Mouse (Mus musculus) limb, embryonic 14.5 days (tissue): Measurements from ENCODE around the gene Tnip1. TPM values are rescaled to one million over a fixed set of nuclear protein-coding genes. Genes with fewer than 3 reads are reported as not detected.
A peak's percentile ranks its signal among the peaks of the same experiment; 100 is the strongest.

Source experiments
- ATAC-seq: fragments of 200-750 bp; cut with Nextera tagmentation; 2 replicates; pipeline ENCODE4 v1.8.0; 2017; ENCODE audit warnings: low read depth, moderate number of reproducible peaks, moderate TSS enrichment; ENCODE audit not compliant: low FRiP score
- DNase-seq: peaks from one replicate; pipeline ENCODE4 v3.0.0-alpha.2; 2015; ENCODE audit warnings: low spot score
- H3K27ac ChIP-seq: fragments of 300-500 bp; sonication (generic); replicated peaks from 2 replicates; pipeline ENCODE4 v1.5.1; 2014; ENCODE audit warnings: low read depth, mild to moderate bottlenecking, low read length, moderate library complexity, mixed read lengths
- H3K27me3 ChIP-seq: fragments of 300-500 bp; sonication (generic); 2 replicates; pipeline ENCODE4 v1.6.1; 2014; ENCODE audit warnings: low read length, mixed read lengths; ENCODE audit not compliant: control insufficient read depth, insufficient read depth
- H3K36me3 ChIP-seq: fragments of 300-500 bp; sonication (generic); 2 replicates; pipeline ENCODE4 v1.6.1; 2014; ENCODE audit warnings: mild to moderate bottlenecking, low read length, moderate library complexity, mixed read lengths; ENCODE audit not compliant: control insufficient read depth, insufficient read depth
- H3K4me1 ChIP-seq: fragments of 300-500 bp; sonication (generic); 2 replicates; pipeline ENCODE4 v1.6.1; 2014; ENCODE audit warnings: antibody characterized with exemption, low read length, mixed read lengths; ENCODE audit not compliant: control insufficient read depth, insufficient read depth
- H3K4me2 ChIP-seq: fragments of 300-500 bp; sonication (generic); replicated peaks from 2 replicates; pipeline ENCODE4 v1.6.1; 2014; ENCODE audit warnings: low read depth, mild to moderate bottlenecking, low read length, moderate library complexity; ENCODE audit not compliant: severe bottlenecking
- H3K4me3 ChIP-seq: fragments of 300-500 bp; sonication (generic); replicated peaks from 2 replicates; pipeline ENCODE4 v1.5.1; 2014; ENCODE audit warnings: low read length
- H3K9ac ChIP-seq: fragments of 300-500 bp; sonication (generic); 2 replicates; pipeline ENCODE4 v1.6.1; 2014; ENCODE audit warnings: mild to moderate bottlenecking, low read depth, low read length, moderate library complexity; ENCODE audit not compliant: severe bottlenecking
- H3K9me3 ChIP-seq: fragments of 300-500 bp; sonication (generic); 2 replicates; pipeline ENCODE4 v1.6.1; 2016; ENCODE audit warnings: low read length; ENCODE audit not compliant: control insufficient read depth
- POLR2A ChIP-seq: fragments of 200-500 bp; IDR thresholded peaks from 2 replicates; pipeline ENCODE4 v1.8.0; 2012; ENCODE audit warnings: inconsistent platforms, mild to moderate bottlenecking, moderate library complexity, borderline replicate concordance; ENCODE audit not compliant: insufficient read depth, insufficient read length; ENCODE audit errors: extremely low read depth
- WGBS: fragments of 180-500 bp; shearing (Covaris S2); extraction: QIAGEN DNeasy Blood & Tissue Kit; methylation state at CpG from one replicate; pipeline ENCODE4 v1.1.7; 2014; 5-methylcytosine and 5-hydroxymethylcytosine counted together
- polyA plus RNA-seq, 2 experiments: library from polyadenylated mRNA; depleted of rRNA in 1 of 2; stranded (reverse) in 1 of 2; unstranded in 1 of 2; fragments of >200 nt; fragmentation: Nextera tagmentation in 1 of 2; extraction: Ambion mirVana in 1 of 2; gene quantifications; 2 replicates each; pipeline versions ENCODE4 v1.2.1 to v1.2.3; 2012 to 2014

The Tnip1 gene
- polyA plus RNA-seq, 2 experiments = 20.0 to 21.6 TPM

GRCm38 (mm10) chr11:54905931-54906330 is 56.8 kb downstream of the Tnip1 start:
- Histone ChIP-seq H3K4me2 (no peak overlapping the region), H3K27ac (no peak overlapping the region), H3K36me3 (peaks cover 20% of the 10 kb centered on the region), H3K4me3 (no peak overlapping the region), H3K27me3 (no peaks in the 10 kb centered on the region), H3K9me3 (no peaks in the 10 kb centered on the region), H3K9ac (no peak overlapping the region), H3K4me1 (peaks cover 8% of the 10 kb centered on the region; the same call in 1 of the 2 replicates)
- TF ChIP-seq POLR2A = no peak
- DNase-seq (no peak), ATAC-seq (0 out of 2 replicates have a peak, but pooled peaks have one; percentile 17)
- WGBS = 65% methylated on average over 4 of the region's 4 CpGs

- no peak overlapping the region for H3K4me3 ChIP-seq
- no peak for TF ChIP-seq POLR2A
- no peak for ATAC-seq
- H3K9me3 ChIP-seq = no peaks in the 10 kb centered on the region
- H3K27me3 ChIP-seq = no peaks in the 10 kb centered on the region
- peaks cover 12% of the 10 kb centered on the region for H3K36me3 ChIP-seq
- peaks cover 8% of the 10 kb centered on the region; the same call in 1 of the 2 replicates for H3K4me1 ChIP-seq
- H3K27ac ChIP-seq = no peak overlapping the region
- DNase-seq = no peak
- H3K4me2 ChIP-seq = no peak overlapping the region
- 91% methylated on average over 3 of the region's 3 CpGs for WGBS
- H3K9ac ChIP-seq = no peak overlapping the region
Measured at GRCm38 (mm10) chr11:54905086-54905485, 57.6 kb downstream of the Tnip1 start.

- Histone ChIP-seq H3K27me3 (no peaks in the 10 kb centered on the region), H3K36me3 (peaks cover 3% of the 10 kb centered on the region; the same call in 1 of the 2 replicates), H3K4me3 (no peak overlapping the region), H3K9ac (no peak overlapping the region), H3K4me1 (peaks cover 8% of the 10 kb centered on the region; the same call in 1 of the 2 replicates), H3K4me2 (no peak overlapping the region), H3K9me3 (no peaks in the 10 kb centered on the region), H3K27ac (no peak overlapping the region)
- no peak for TF ChIP-seq POLR2A
- WGBS = 48% methylated on average over 4 of the region's 4 CpGs
- no peak for ATAC-seq
- no peak for DNase-seq
Measured at GRCm38 (mm10) chr11:54903940-54904706, 58.6 kb downstream of the Tnip1 start.

- H3K9me3 ChIP-seq = no peaks in the 10 kb centered on the region
- no peak overlapping the region for H3K27ac ChIP-seq
- peak overlapping the region; percentile 52 for H3K9ac ChIP-seq
- H3K4me1 ChIP-seq = peaks cover 8% of the 10 kb centered on the region; the same call in 1 of the 2 replicates
- H3K27me3 ChIP-seq = no peaks in the 10 kb centered on the region
- ATAC-seq (no peak), DNase-seq (no peak)
- peak overlapping the region; percentile 70 for H3K4me2 ChIP-seq
- 68% methylated on average over 5 of the region's 5 CpGs for WGBS
- H3K36me3 ChIP-seq = no peaks in the 10 kb centered on the region
- TF ChIP-seq POLR2A = no peak
- H3K4me3 ChIP-seq = peak overlapping the region; percentile 44
Measured at GRCm38 (mm10) chr11:54903339-54903738, 59.4 kb downstream of the Tnip1 start.

- 19% methylated on average over 37 of the region's 45 CpGs for WGBS
- no peak for TF ChIP-seq POLR2A
- Histone ChIP-seq H3K36me3 (no peaks in the 10 kb centered on the region), H3K4me3 (peak within 1 kb of the TSS; percentile 44), H3K4me2 (peak within 1 kb of the TSS; percentile 70), H3K27me3 (no peaks in the 10 kb centered on the region), H3K27ac (no peak within 1 kb of the TSS), H3K9ac (peak within 1 kb of the TSS; percentile 52), H3K4me1 (peaks cover 8% of the 10 kb centered on the region; the same call in 1 of the 2 replicates), H3K9me3 (no peaks in the 10 kb centered on the region)
- ATAC-seq (peak; percentile 88), DNase-seq (peak; percentile 65)
Measured at GRCm38 (mm10) chr11:54902333-54903323, 60.1 kb downstream of the Tnip1 start, which contains the start of gene Gpx3. TSS of gene Gpx3 (plus strand) at chr11:54902453.
